Mouse (Mus musculus): Measurements from ENCODE around the gene Foxn4.

The Foxn4 gene

GRCm38 (mm10) chr5:114273693-114274402, at the start of gene Foxn4:
TSS of gene Foxn4 (minus strand) at chr5:114273807.
- no peak for DNase-seq (ENCODE audit: low spot score in 2 of 2)

GRCm38 (mm10) chr5:114323105-114323790, 49.6 kb upstream of the Foxn4 start:
- DNase-seq (ENCODE audit: low spot score in 2 of 2): peak in 1 of 2 experiments; percentile 34

GRCm38 (mm10) chr5:114309680-114310036, 36.1 kb upstream of the Foxn4 start:
- DNase-seq (ENCODE audit: low spot score in 2 of 2): no peak

GRCm38 (mm10) chr5:114308765-114309679, 35.4 kb upstream of the Foxn4 start:
- DNase-seq (ENCODE audit: low spot score in 2 of 2): no peak

- DNase-seq (ENCODE audit: low spot score in 2 of 2): no peak
Measured at GRCm38 (mm10) chr5:114306496-114306895, 32.9 kb upstream of the Foxn4 start.

GRCm38 (mm10) chr5:114303166-114303565, 29.6 kb upstream of the Foxn4 start:
- DNase-seq (ENCODE audit: low spot score in 2 of 2): no peak

- no peak for DNase-seq (ENCODE audit: low spot score in 2 of 2)
Measured at GRCm38 (mm10) chr5:114299883-114300610, 26.4 kb upstream of the Foxn4 start.

- DNase-seq (ENCODE audit: low spot score in 2 of 2): no peak
Measured at GRCm38 (mm10) chr5:114299156-114299855, 25.7 kb upstream of the Foxn4 start.

- no peak for DNase-seq (ENCODE audit: low spot score in 2 of 2)
Measured at GRCm38 (mm10) chr5:114298212-114298894, 24.7 kb upstream of the Foxn4 start.

- no peak for DNase-seq (ENCODE audit: low spot score in 2 of 2)
Measured at GRCm38 (mm10) chr5:114296693-114297631, 23.4 kb upstream of the Foxn4 start.

- no peak for DNase-seq (ENCODE audit: low spot score in 2 of 2)
Measured at GRCm38 (mm10) chr5:114290004-114290403, 16.4 kb upstream of the Foxn4 start.

- no peak for DNase-seq (ENCODE audit: low spot score in 2 of 2)
Measured at GRCm38 (mm10) chr5:114288874-114289273, 15.3 kb upstream of the Foxn4 start, which contains the start of gene Myo1h. TSS of gene Myo1h (plus strand) at chr5:114289166.

GRCm38 (mm10) chr5:114288396-114288795, 14.8 kb upstream of the Foxn4 start:
- DNase-seq (ENCODE audit: low spot score in 2 of 2): no peak

- no peak for DNase-seq (ENCODE audit: low spot score in 2 of 2)
Measured at GRCm38 (mm10) chr5:114286872-114287571, 13.4 kb upstream of the Foxn4 start.

- no peak for DNase-seq (ENCODE audit: low spot score in 2 of 2)
Measured at GRCm38 (mm10) chr5:114286102-114286501, 12.5 kb upstream of the Foxn4 start.

- no peak for DNase-seq (ENCODE audit: low spot score in 2 of 2)
Measured at GRCm38 (mm10) chr5:114285398-114285700, 11.7 kb upstream of the Foxn4 start.

GRCm38 (mm10) chr5:114284604-114285397, 11.2 kb upstream of the Foxn4 start:
- no peak for DNase-seq (ENCODE audit: low spot score in 2 of 2)

GRCm38 (mm10) chr5:114282346-114282745, 8.7 kb upstream of the Foxn4 start:
- no peak for DNase-seq (ENCODE audit: low spot score in 2 of 2)

Measured in spleen, postnatal 4 days (tissue).